Mouse (Mus musculus) cortical plate, adult 2 months (tissue): ENCODE measurements around the gene Krt27.

Experiments
- CTCF ChIP-seq: fragments of 200-500 bp; IDR thresholded peaks from 2 replicates; pipeline ENCODE4 v1.5.1; 2011; ENCODE audit warnings: mild to moderate bottlenecking, control low read depth, low read length; ENCODE audit not compliant: insufficient read depth; ENCODE audit errors: extremely low read depth
- POLR2A ChIP-seq: fragments of 200-500 bp; IDR thresholded peaks from 2 replicates; pipeline ENCODE4 v1.6.1; 2011; ENCODE audit warnings: mild to moderate bottlenecking, low read length, control low read depth; ENCODE audit not compliant: insufficient read depth; ENCODE audit errors: extremely low read depth

GRCm38 (mm10) chr11:99319127-99319526, 31.8 kb downstream of the Krt27 start:
- TF ChIP-seq CTCF, result no peak
- no peak for TF ChIP-seq POLR2A
